Mouse (Mus musculus) midbrain, embryonic 16.5 days (tissue): Measurements from ENCODE around the gene Cldn16. TPM values are rescaled to one million over a fixed set of nuclear protein-coding genes. Genes with fewer than 3 reads are reported as not detected.
"Not testable (repeated sequence)": the region's sequence is repeated elsewhere in the genome, so short reads cannot be mapped to it uniquely, and the experiment has no call there.

Source experiments
- ATAC-seq: fragments of 200-750 bp; cut with Nextera tagmentation; 2 replicates; pipeline ENCODE4 v1.8.0; 2017; ENCODE audit warnings: moderate TSS enrichment
- H3K27ac ChIP-seq: fragments of 300-500 bp; sonication (generic); 2 replicates; pipeline ENCODE4 v1.5.1; 2014; ENCODE audit warnings: mild to moderate bottlenecking, low read length, mixed read lengths
- H3K27me3 ChIP-seq: fragments of 300-500 bp; sonication (generic); 2 replicates; pipeline ENCODE4 v1.6.1; 2014; ENCODE audit warnings: low read depth, low read length, mixed read lengths; ENCODE audit not compliant: control insufficient read depth, insufficient read depth
- H3K36me3 ChIP-seq: fragments of 300-500 bp; sonication (generic); 2 replicates; pipeline ENCODE4 v1.6.1; 2014; ENCODE audit warnings: mild to moderate bottlenecking, low read length, moderate library complexity, mixed read lengths; ENCODE audit not compliant: control insufficient read depth, insufficient read depth
- H3K4me1 ChIP-seq: fragments of 300-500 bp; sonication (generic); 2 replicates; pipeline ENCODE4 v1.6.1; 2014; ENCODE audit warnings: mild to moderate bottlenecking, low read length, mixed read lengths; ENCODE audit not compliant: control insufficient read depth, insufficient read depth
- H3K4me2 ChIP-seq: fragments of 300-500 bp; sonication (generic); 2 replicates; pipeline ENCODE4 v1.6.1; 2014; ENCODE audit warnings: mild to moderate bottlenecking, low read length, mixed read lengths
- H3K4me3 ChIP-seq: fragments of 300-500 bp; sonication (generic); 2 replicates; pipeline ENCODE4 v1.5.1; 2014; ENCODE audit warnings: low read depth, mild to moderate bottlenecking, low read length, moderate library complexity, mixed read lengths
- H3K9ac ChIP-seq: fragments of 300-500 bp; sonication (generic); 2 replicates; pipeline ENCODE4 v1.6.1; 2014; ENCODE audit warnings: low read depth, low read length, mixed read lengths
- H3K9me3 ChIP-seq: fragments of 300-500 bp; sonication (generic); replicated peaks from 2 replicates; pipeline ENCODE4 v1.6.1; 2014; ENCODE audit warnings: mild to moderate bottlenecking, low read length, mixed read lengths; ENCODE audit not compliant: control insufficient read depth, poor library complexity, severe bottlenecking
- WGBS: fragments of 180-500 bp; shearing (Covaris S2); extraction: QIAGEN DNeasy Blood & Tissue Kit; methylation state at CpG from one replicate; pipeline ENCODE4 v1.1.7; 2014; 5-methylcytosine and 5-hydroxymethylcytosine counted together
- polyA plus RNA-seq: library from polyadenylated mRNA; unstranded; fragments of >200 nt; fragmentation: Nextera tagmentation; extraction: Ambion mirVana; gene quantifications from 2 replicates; pipeline ENCODE4 v1.2.1, GENCODE M21; 2015

Cldn16 gene
- polyA plus RNA-seq, 1 experiment from 2014 or later: not detected

GRCm38 (mm10) chr16:26456182-26456581 is 6.8 kb upstream of the Cldn16 start:
- H3K4me3 ChIP-seq: no peak overlapping the region
- no peaks in the 10 kb centered on the region for H3K27me3 ChIP-seq
- no peak overlapping the region for H3K4me2 ChIP-seq
- no peak overlapping the region for H3K27ac ChIP-seq
- WGBS: 91% methylated on average over 2 of the region's 2 CpGs
- ATAC-seq: no peak
- no peak overlapping the region for H3K9ac ChIP-seq
- H3K36me3 ChIP-seq: no peaks in the 10 kb centered on the region
- no peaks in the 10 kb centered on the region for H3K9me3 ChIP-seq
- H3K4me1 ChIP-seq: no peaks in the 10 kb centered on the region

GRCm38 (mm10) chr16:26466535-26466934 is 3.6 kb downstream of the Cldn16 start:
- Histone ChIP-seq H3K27me3 (no peaks in the 10 kb centered on the region), H3K4me1 (no peaks in the 10 kb centered on the region), H3K9ac (no peak overlapping the region), H3K4me2 (no peak overlapping the region), H3K4me3 (no peak overlapping the region), H3K9me3 (no peaks in the 10 kb centered on the region), H3K36me3 (no peaks in the 10 kb centered on the region), H3K27ac (no peak overlapping the region)
- WGBS: 72% methylated on average over 4 of the region's 4 CpGs
- no peak for ATAC-seq

DNA sequence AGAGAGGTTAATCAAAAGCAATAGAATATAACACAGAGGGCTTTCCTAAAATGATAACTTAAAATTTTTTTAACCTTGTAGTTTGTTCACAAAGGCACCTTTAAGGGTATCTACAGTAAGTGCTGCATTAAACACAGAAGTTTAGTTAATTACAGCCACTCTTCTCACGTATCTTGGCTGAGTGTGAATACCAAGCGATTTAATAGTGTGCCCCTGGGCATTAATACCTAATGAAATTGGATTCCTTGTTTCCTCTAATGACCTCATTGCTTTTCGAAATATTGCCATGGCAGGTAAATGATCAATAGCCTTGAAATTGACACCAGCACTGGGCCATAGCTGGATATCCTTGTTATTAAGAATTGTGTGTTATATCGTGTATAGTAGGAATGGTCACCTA is 8.3 kb downstream of the Cldn16 start:
- Histone ChIP-seq H3K27ac (no peak overlapping the region), H3K4me1 (no peaks in the 10 kb centered on the region), H3K27me3 (no peaks in the 10 kb centered on the region), H3K9ac (no peak overlapping the region), H3K9me3 (no peaks in the 10 kb centered on the region), H3K4me2 (no peak overlapping the region), H3K4me3 (no peak overlapping the region), H3K36me3 (no peaks in the 10 kb centered on the region)
- ATAC-seq: no peak
- 83% methylated on average over 4 of the region's 4 CpGs for WGBS

- ATAC-seq: no peak
- Histone ChIP-seq H3K4me2 (no peak overlapping the region), H3K27ac (no peak overlapping the region), H3K27me3 (no peaks in the 10 kb centered on the region), H3K36me3 (no peaks in the 10 kb centered on the region), H3K9me3 (no peaks in the 10 kb centered on the region), H3K4me3 (no peak overlapping the region), H3K9ac (no peak overlapping the region), H3K4me1 (no peaks in the 10 kb centered on the region)
- WGBS: 20% methylated on average over 2 of the region's 2 CpGs
Observed at GRCm38 (mm10) chr16:26495721-26496120, 32.8 kb downstream of the Cldn16 start.

- not testable (repeated sequence) for H3K36me3 ChIP-seq
Observed at GRCm38 (mm10) chr16:26499705-26500104, 36.8 kb downstream of the Cldn16 start.

DNA sequence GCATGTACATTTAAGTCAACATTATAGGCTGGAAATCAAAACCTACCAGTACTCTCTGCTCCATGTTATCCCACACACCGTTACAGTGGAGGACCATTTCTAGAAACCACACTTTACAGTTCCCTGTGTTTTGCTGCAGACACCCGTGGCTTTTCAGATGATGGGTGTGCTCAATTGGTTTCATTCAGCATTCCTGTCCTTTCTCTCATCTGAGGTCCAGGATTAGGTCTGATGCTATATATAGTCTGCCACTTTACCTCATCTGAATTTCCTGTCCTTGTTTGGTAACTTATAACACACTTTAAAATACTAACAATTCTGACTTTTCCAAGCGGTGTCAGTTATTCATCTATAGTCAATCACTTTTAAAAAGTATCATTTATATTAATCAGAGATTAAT is 37.8 kb downstream of the Cldn16 start:
- H3K4me3 ChIP-seq: no peak overlapping the region
- no peaks in the 10 kb centered on the region for H3K9me3 ChIP-seq
- no peaks in the 10 kb centered on the region for H3K27me3 ChIP-seq
- 94% methylated on average over 3 of the region's 3 CpGs for WGBS
- H3K9ac ChIP-seq: no peak overlapping the region
- H3K27ac ChIP-seq: no peak overlapping the region
- ATAC-seq: no peak
- no peak overlapping the region for H3K4me2 ChIP-seq
- no peaks in the 10 kb centered on the region for H3K4me1 ChIP-seq
- no peaks in the 10 kb centered on the region for H3K36me3 ChIP-seq

More at GRCm38 (mm10) chr16:26499705-26500104, 36.8 kb downstream of the Cldn16 start:
- not testable (repeated sequence) for H3K4me2 ChIP-seq, H3K4me3 ChIP-seq, H3K27ac ChIP-seq, H3K9me3 ChIP-seq, H3K9ac ChIP-seq, H3K27me3 ChIP-seq, H3K4me1 ChIP-seq, ATAC-seq
- WGBS: 95% methylated on average over 3 of the region's 3 CpGs

GRCm38 (mm10) chr16:26504961-26505360 is 42.0 kb downstream of the Cldn16 start:
- H3K36me3 ChIP-seq: no peaks in the 10 kb centered on the region
- no peak overlapping the region for H3K9ac ChIP-seq
- 84% methylated on average over 4 of the region's 4 CpGs for WGBS
- H3K27ac ChIP-seq: no peak overlapping the region
- no peaks in the 10 kb centered on the region for H3K9me3 ChIP-seq
- no peak overlapping the region for H3K4me2 ChIP-seq
- no peaks in the 10 kb centered on the region for H3K4me1 ChIP-seq
- no peak overlapping the region for H3K4me3 ChIP-seq
- ATAC-seq: no peak
- no peaks in the 10 kb centered on the region for H3K27me3 ChIP-seq

DNA sequence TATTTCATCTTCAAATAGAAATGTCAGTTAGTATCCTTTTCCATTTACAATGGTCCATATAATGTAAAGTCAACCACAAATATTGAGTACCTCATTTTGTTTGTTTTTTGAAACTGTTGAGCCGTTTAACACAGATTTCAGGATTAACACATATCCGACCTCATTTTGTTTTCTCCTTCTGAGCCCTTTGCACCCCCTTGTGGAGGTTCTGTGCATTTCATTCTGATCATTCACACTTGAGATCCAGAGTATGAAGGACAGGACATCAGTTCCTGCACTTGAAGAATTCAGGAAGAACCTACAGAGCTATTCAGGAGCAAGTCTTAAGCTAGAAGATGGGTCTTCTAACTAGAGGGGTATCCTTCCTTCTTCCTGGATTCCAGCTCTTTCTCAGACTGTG is 56.7 kb downstream of the Cldn16 start:
- H3K4me2 ChIP-seq: no peak overlapping the region
- 53% methylated on average over 2 of the region's 2 CpGs for WGBS
- H3K27ac ChIP-seq: no peak overlapping the region
- H3K4me3 ChIP-seq: no peak overlapping the region
- ATAC-seq: no peak
- H3K36me3 ChIP-seq: no peaks in the 10 kb centered on the region
- no peaks in the 10 kb centered on the region for H3K27me3 ChIP-seq
- no peaks in the 10 kb centered on the region for H3K4me1 ChIP-seq
- H3K9me3 ChIP-seq: no peaks in the 10 kb centered on the region
- H3K9ac ChIP-seq: no peak overlapping the region

DNA sequence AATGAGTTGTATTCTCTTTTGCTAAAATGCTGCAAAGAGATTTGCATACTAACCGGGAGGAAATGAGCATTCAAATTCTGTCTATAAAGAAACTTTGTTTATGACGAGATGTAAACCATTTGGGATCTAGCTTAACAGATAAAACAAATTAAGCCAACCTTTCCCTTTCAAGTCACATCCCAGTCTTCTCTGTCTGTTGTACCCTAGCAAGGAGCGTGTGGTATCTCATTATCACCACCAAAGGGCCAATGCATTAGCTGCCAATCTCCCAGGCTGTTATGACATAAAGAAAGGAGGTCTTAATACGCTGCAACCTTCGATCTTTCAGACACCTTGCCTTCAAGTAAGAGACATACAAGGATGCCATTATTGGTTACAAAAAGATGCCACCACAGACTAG is 62.9 kb downstream of the Cldn16 start:
- H3K36me3 ChIP-seq: no peaks in the 10 kb centered on the region
- H3K4me3 ChIP-seq: no peak overlapping the region
- ATAC-seq: no peak
- no peaks in the 10 kb centered on the region for H3K27me3 ChIP-seq
- WGBS: 49% methylated on average over 5 of the region's 5 CpGs
- no peak overlapping the region for H3K27ac ChIP-seq
- H3K9me3 ChIP-seq: no peaks in the 10 kb centered on the region
- no peak overlapping the region for H3K4me2 ChIP-seq
- H3K9ac ChIP-seq: no peak overlapping the region
- H3K4me1 ChIP-seq: peaks cover 17% of the 10 kb centered on the region; the same call in 1 of the 2 replicates

GRCm38 (mm10) chr16:26526669-26527068 is 63.7 kb downstream of the Cldn16 start, which contains the start of gene Tmem207:
Gene Tmem207 (minus strand): TSS chr16:26526769.
- H3K4me1 ChIP-seq: peaks cover 17% of the 10 kb centered on the region; the same call in 1 of the 2 replicates
- H3K9ac ChIP-seq: no peak within 1 kb of the TSS
- H3K4me3 ChIP-seq: no peak within 1 kb of the TSS
- no peaks in the 10 kb centered on the region for H3K27me3 ChIP-seq
- WGBS: 78% methylated on average over 4 of the region's 4 CpGs
- no peaks in the 10 kb centered on the region for H3K9me3 ChIP-seq
- no peaks in the 10 kb centered on the region for H3K36me3 ChIP-seq
- H3K27ac ChIP-seq: no peak within 1 kb of the TSS
- no peak within 1 kb of the TSS for H3K4me2 ChIP-seq
- no peak for ATAC-seq
